Mouse (Mus musculus): ENCODE measurements around the gene Lrriq4. TPM values are rescaled to one million over a fixed set of nuclear protein-coding genes. Genes with fewer than 3 reads are reported as not detected.
"Not testable (repeated sequence)": the region's sequence is repeated elsewhere in the genome, so short reads cannot be mapped to it uniquely, and the experiment has no call there.

The Lrriq4 gene
- total RNA-seq, 2 experiments from 2014 or later = not detected

- peak in 1 of 2 experiments; percentile 17 for DNase-seq (ENCODE audit: low spot score in 2 of 2)
- intact Hi-C loops (cut with DNase I) = no loop called here
Measured at GRCm38 (mm10) chr3:30650062-30650841, 5.9 kb downstream of the Lrriq4 start.

GRCm38 (mm10) chr3:30655937-30656336, 11.6 kb downstream of the Lrriq4 start:
- no peak for DNase-seq (ENCODE audit: low spot score in 2 of 2)
- intact Hi-C loops (cut with DNase I) = no loop called here

GRCm38 (mm10) chr3:30658486-30658885, 14.2 kb downstream of the Lrriq4 start:
- intact Hi-C loops (cut with DNase I) = no loop called here
- DNase-seq (ENCODE audit: low spot score in 2 of 2) = no peak

GRCm38 (mm10) chr3:30683190-30683589, 38.9 kb downstream of the Lrriq4 start:
- DNase-seq (ENCODE audit: low spot score in 2 of 2) = no peak
- intact Hi-C loops (cut with DNase I) = no loop called here

GRCm38 (mm10) chr3:30687216-30687615, 42.9 kb downstream of the Lrriq4 start:
- intact Hi-C loops (cut with DNase I) = no loop called here

GRCm38 (mm10) chr3:30690976-30691375, 46.7 kb downstream of the Lrriq4 start:
- DNase-seq (ENCODE audit: low spot score in 2 of 2) = no peak
- intact Hi-C loops (cut with DNase I) = no loop called here

More at GRCm38 (mm10) chr3:30687216-30687615, 42.9 kb downstream of the Lrriq4 start:
- no peak for DNase-seq (ENCODE audit: low spot score in 2 of 2)

GRCm38 (mm10) chr3:30695661-30696060, 51.4 kb downstream of the Lrriq4 start:
- intact Hi-C loops (cut with DNase I) = loop anchor here (2.0 kb wide), 1 partner anchor 97 kb away; the partner anchor contains the start of gene Sec62

GRCm38 (mm10) chr3:30696346-30696745, 52.0 kb downstream of the Lrriq4 start:
- peak; percentile 48 to 66 for DNase-seq (ENCODE audit: low spot score in 2 of 2)
- intact Hi-C loops (cut with DNase I) = loop anchor here (2.0 kb wide), 1 partner anchor 96 kb away; the partner anchor contains the start of gene Sec62

More at GRCm38 (mm10) chr3:30695661-30696060, 51.4 kb downstream of the Lrriq4 start:
- no peak for DNase-seq (ENCODE audit: low spot score in 2 of 2)

- no peak for DNase-seq (ENCODE audit: low spot score in 2 of 2)
- intact Hi-C loops (cut with DNase I) = loop anchor here (2.0 kb wide), 1 partner anchor 95 kb away; the partner anchor contains the start of gene Sec62
Measured at GRCm38 (mm10) chr3:30697891-30698290, 53.6 kb downstream of the Lrriq4 start.

GRCm38 (mm10) chr3:30699711-30700505, 55.6 kb downstream of the Lrriq4 start, which contains the start of gene Lrrc31:
TSS of gene Lrrc31 (minus strand) at chr3:30699843.
- DNase-seq (ENCODE audit: low spot score in 2 of 2); intact Hi-C loops (cut with DNase I): not testable (repeated sequence)

GRCm38 (mm10) chr3:30705977-30706376, 61.7 kb downstream of the Lrriq4 start:
- intact Hi-C loops (cut with DNase I) = no loop called here
- DNase-seq (ENCODE audit: low spot score in 2 of 2) = no peak

GRCm38 (mm10) chr3:30706614-30707276, 62.4 kb downstream of the Lrriq4 start:
- DNase-seq (ENCODE audit: low spot score in 2 of 2) = no peak
- intact Hi-C loops (cut with DNase I) = no loop called here

GRCm38 (mm10) chr3:30710191-30710590, 65.9 kb downstream of the Lrriq4 start:
- no peak for DNase-seq (ENCODE audit: low spot score in 2 of 2)
- intact Hi-C loops (cut with DNase I) = no loop called here

GRCm38 (mm10) chr3:30713334-30713733, 69.0 kb downstream of the Lrriq4 start:
- no peak for DNase-seq (ENCODE audit: low spot score in 2 of 2)
- intact Hi-C loops (cut with DNase I) = no loop called here

GRCm38 (mm10) chr3:30718649-30719048, 74.3 kb downstream of the Lrriq4 start:
- intact Hi-C loops (cut with DNase I) = no loop called here
- no peak for DNase-seq (ENCODE audit: low spot score in 2 of 2)

Other genes starting within 250 kb of the Lrriq4 start
- gene Mecom, start 96.5 kb upstream of the Lrriq4 start, total RNA-seq (2021) = 1 to 10 TPM; 3.0 to 3.2 TPM
- under 1 TPM; 0.78 to 0.82 TPM for gene Actrt3, start 44.6 kb upstream of the Lrriq4 start, total RNA-seq (2021)
- 10 to 100 TPM; 14.7 to 18.8 TPM for gene Mynn, start 42.4 kb upstream of the Lrriq4 start, total RNA-seq (2021)
- gene Lrrc34, start 3.4 kb downstream of the Lrriq4 start, total RNA-seq (2021) = under 1 TPM in 1 of 2 experiments, not detected in 1; 0.16 TPM
- gene Lrrc31, start 55.3 kb downstream of the Lrriq4 start, total RNA-seq (2021) = not detected
- gene Samd7, start 101.8 kb downstream of the Lrriq4 start, total RNA-seq (2021) = not detected
- gene Sec62, start 148.4 kb downstream of the Lrriq4 start, total RNA-seq (2021) = 100 to 1,000 TPM; 115 to 117 TPM
- under 1 TPM; 0.48 to 0.66 TPM for gene Gpr160, start 211.4 kb downstream of the Lrriq4 start, total RNA-seq (2021)